Mouse (Mus musculus) left cerebral cortex, postnatal 4 days (tissue): ENCODE measurements at regions not wholly inside any gene's neighbourhood (a gene's known extent, or its start where the extent isn't known, plus 50 kb on each side); places are given as distances from the start of the nearest gene placed in this dataset.

ENCODE experiments used
- DNase-seq: peaks from one replicate; pipeline ENCODE4 v3.0.0-alpha.2; 2022
- intact Hi-C: fragments of 180-260 bp; cut with DNase I; formaldehyde crosslinking; loops from one replicate; pipeline ENCODE4 v1.15.1; 2025

DNA sequence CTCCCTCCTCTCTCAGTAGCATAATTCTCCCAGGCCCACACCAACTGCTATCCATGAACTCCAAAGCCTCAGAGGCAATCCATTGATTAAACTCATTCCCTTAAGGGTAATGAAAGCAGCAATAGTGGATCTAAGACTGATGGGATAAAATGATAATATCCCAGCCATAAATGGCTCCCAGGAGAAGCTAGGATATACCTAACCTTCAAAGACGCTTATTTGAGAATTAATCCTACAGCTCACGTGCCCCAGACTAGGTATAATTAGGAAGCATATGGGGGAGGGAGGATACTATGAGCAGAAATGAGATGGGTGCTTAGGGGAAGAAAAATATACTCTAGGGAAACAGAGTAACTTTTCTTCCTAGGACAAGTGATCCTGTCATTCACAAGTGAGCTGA, 52.8 kb upstream of the Rnf32 start:
- intact Hi-C loops, result no loop called here
- no peak for DNase-seq

DNA sequence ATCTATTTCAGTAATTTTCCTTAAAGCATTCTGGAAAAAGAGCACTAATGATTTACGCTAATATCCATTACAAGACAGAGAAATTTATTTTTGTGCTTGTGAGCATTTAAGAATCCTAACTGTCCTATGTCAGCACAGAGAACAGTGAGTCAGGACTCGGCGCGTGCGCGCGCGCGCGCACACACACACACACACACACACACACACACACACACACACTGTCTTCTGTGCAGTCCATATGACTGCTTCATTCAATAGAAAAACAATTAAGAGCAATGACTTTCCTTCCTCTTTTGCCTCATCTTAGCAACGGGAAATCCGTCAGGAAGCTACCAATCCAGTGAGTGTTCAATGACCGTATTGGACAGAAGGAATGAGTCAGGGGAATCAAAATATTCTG, 53.3 kb upstream of the Rnf32 start:
- DNase-seq, result no peak
- intact Hi-C loops, result no loop called here

- intact Hi-C loops, result no loop called here
These were observed 58.3 kb upstream of the Rnf32 start for GRCm38 (mm10) chr5:29137481-29137880.

GRCm38 (mm10) chr5:29132261-29132660, 63.5 kb upstream of the Rnf32 start:
- intact Hi-C loops, result no loop called here
- DNase-seq, result no peak

More at GRCm38 (mm10) chr5:29137481-29137880, 58.3 kb upstream of the Rnf32 start:
- no peak for DNase-seq

GRCm38 (mm10) chr5:29131762-29132161, 64.0 kb upstream of the Rnf32 start:
- DNase-seq, result no peak
- intact Hi-C loops, result no loop called here

- no peak for DNase-seq
- intact Hi-C loops, result no loop called here
These were observed 66.1 kb upstream of the Rnf32 start for GRCm38 (mm10) chr5:29129724-29130123.

DNA sequence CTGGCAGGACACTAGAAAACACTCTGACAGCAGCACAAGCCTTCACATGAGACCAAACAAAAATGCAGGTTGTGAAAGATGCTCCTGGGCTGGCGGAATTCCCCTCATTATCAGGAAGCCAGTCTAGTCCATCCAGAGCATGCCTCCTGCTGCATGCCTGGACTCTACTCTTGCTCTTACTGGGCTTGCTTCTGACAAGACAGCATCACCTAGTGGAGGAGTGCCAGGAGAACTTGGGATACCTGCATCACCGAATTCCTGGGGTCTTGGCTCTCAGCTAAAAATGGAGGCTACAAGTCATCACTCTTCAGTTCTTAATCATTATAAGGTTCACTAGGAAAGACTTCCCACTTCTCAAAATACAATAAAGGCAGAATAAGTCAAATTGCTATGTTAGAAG, 78.8 kb upstream of the Rnf32 start:
- no peak for DNase-seq
- intact Hi-C loops, result no loop called here

GRCm38 (mm10) chr5:29112531-29112930, 83.3 kb upstream of the Rnf32 start:
- intact Hi-C loops, result no loop called here
- DNase-seq, result no peak

DNA sequence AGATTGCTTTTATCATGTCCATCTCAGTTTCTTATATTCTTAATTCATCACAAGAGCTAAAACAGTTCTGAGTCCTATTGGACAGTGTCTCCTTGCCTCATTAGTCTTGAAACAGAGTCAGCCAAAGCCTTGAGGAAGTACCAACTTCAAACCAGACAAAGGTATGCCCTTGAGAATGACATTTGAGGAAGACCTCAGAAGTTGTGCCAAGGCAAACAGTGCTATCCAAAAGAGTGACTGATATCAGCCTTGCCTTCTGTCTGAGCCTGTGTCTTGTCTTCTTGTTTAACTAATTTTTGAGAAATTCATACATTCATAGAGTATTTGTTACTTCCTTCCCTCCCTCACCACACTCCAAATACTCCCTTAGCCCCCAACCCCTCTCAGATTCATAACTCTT, 88.5 kb upstream of the Rnf32 start:
- intact Hi-C loops, result no loop called here
- DNase-seq, result no peak

DNA sequence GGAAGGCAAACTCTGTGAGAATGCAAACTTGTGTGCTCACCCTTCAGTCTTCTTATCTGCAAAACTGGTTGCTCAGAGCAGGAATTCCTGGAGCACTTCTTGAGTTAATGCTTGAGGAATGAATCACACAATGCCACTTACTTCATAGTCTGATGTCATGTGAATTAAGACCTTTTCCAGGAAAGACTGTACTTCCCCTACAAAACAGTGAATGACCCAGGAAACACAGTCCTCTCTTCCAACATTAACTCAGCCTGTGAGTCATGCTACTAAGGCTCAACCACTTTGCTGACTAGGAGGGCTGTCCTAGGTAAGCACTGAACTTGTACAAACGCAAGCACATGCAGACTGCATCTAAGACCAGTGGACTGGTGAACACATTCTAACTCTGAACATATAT, 112.5 kb upstream of the Rnf32 start:
- DNase-seq, result no peak
- intact Hi-C loops, result no loop called here

GRCm38 (mm10) chr5:29054393-29054792, 141.4 kb upstream of the Rnf32 start:
- intact Hi-C loops, result no loop called here
- DNase-seq, result no peak

DNA sequence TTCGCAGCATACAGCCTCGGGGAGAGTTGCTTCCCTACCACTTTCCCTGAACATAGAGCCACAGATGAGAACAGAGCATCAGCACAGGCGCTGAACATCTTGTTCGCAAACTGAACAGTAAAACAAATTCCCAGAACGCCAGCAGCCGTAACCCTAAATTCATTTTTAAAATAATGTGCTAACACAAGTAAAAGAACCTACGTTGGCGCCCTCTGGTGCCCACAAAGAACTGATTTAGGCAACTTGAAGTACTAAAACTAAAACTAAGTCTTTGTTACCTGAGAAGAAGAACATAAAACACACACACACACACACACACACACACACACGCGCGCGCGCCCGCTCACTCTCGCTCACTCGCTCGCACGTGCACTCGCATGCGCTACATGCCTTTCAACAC, 159.2 kb upstream of the Rnf32 start:
- intact Hi-C loops, result loop anchor here (5.0 kb wide), 1 partner anchor 569 kb away; the partner anchor contains the start of gene Shh
- peak; percentile 39 for DNase-seq

DNA sequence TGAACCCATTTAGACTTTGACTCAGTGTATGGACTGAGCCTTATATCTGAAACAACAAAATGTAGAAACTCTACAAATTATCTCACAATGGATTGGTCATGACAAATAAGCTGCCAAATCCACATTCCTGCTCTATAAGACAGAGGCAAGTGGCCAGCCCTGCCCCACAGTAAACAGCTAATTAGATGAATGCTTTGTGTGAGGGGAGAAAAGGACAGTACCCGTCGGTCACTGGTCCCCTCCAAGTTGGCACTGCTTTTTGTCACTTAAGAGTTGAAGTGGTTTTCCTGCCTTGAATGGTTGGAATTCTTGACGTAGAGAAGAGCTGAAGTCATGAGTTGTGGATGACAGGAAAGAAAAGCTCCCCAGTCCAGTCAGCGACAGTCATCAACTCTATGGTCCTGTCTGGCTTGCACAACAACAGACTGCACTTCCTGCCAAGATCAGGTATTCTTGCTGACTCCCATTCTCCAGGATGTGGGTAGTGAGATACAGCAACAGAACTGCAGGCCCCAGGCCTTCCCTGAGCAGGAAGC, 162.3 kb upstream of the Rnf32 start:
- no peak for DNase-seq
- intact Hi-C loops, result no loop called here

GRCm38 (mm10) chr5:29030525-29030924, 165.3 kb upstream of the Rnf32 start:
- intact Hi-C loops, result no loop called here
- no peak for DNase-seq

- intact Hi-C loops, result no loop called here
These were observed 165.8 kb upstream of the Rnf32 start for GRCm38 (mm10) chr5:29029957-29030356.

DNA sequence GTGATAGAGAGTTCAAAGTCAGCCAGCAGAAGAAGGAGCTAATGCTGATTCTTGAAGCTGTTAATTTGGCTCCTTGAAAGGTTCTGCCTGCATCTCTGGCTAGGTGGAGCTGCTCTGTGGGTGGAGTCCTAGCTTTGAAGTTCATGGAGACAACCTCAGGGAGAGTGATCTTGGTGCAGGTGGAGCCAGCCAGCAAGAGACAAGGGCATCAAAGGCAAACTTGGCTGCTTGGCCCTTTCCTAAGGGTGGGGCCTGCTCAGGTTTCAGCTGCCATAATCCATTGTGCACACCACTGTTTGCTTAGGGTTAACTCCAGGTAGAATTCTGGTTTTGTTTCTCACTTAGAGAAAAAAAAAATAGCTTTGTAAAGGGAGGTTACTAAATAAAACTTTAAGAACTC, 170.7 kb upstream of the Rnf32 start:
- no peak for DNase-seq
- intact Hi-C loops, result no loop called here

More at GRCm38 (mm10) chr5:29029957-29030356, 165.8 kb upstream of the Rnf32 start:
- DNase-seq, result no peak

- intact Hi-C loops, result no loop called here
- DNase-seq, result peak; percentile 67
These were observed 203.0 kb upstream of the Rnf32 start for GRCm38 (mm10) chr5:28992796-28993195.

DNA sequence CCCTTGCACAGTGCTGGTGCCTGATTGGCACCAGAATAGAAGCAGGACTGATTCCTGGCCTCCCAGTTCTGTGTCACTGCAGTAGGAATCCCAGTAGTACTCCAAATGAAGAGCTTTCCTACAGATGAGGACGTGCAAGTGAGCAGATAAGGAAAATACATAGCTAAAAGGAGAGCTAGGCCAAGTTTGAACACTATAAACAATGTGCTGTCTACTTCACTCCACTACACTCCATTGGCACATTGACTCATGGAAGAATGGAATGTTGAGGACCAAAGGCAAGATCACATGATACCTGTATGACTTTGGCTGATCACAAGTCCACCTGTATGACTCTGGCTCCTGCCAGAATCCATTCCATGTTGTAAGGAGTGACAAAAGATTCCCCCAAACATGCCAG, 215.9 kb upstream of the Rnf32 start:
- DNase-seq, result no peak
- intact Hi-C loops, result no loop called here

DNA sequence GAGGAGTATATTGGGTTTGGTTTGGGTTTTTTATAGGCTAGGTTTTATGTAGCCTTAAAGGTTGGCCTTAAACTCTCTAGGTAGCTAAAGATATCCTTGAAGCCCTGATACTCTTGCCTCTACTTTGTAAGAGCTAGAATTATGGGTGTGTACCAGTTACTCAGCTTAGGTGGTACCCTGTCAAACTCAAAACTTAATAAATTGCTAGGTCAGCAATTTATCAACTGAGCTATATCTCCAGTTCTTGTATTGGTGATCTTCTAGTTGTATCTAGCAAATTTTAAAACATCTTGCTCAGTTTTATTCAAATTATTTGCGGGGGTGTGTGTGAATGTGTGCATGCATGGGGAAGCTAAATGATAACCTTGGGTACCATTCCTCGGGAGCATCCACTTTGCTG, 225.4 kb upstream of the Rnf32 start:
- intact Hi-C loops, result no loop called here
- no peak for DNase-seq

- no peak for DNase-seq
- intact Hi-C loops, result no loop called here
These were observed 240.8 kb upstream of the Rnf32 start for GRCm38 (mm10) chr5:28955036-28955435.

GRCm38 (mm10) chr5:28947465-28947864, 248.3 kb upstream of the Rnf32 start:
- intact Hi-C loops, result no loop called here
- no peak for DNase-seq

GRCm38 (mm10) chr5:28943571-28944316, 252.0 kb upstream of the Rnf32 start:
- intact Hi-C loops, result no loop called here
- DNase-seq, result no peak

DNA sequence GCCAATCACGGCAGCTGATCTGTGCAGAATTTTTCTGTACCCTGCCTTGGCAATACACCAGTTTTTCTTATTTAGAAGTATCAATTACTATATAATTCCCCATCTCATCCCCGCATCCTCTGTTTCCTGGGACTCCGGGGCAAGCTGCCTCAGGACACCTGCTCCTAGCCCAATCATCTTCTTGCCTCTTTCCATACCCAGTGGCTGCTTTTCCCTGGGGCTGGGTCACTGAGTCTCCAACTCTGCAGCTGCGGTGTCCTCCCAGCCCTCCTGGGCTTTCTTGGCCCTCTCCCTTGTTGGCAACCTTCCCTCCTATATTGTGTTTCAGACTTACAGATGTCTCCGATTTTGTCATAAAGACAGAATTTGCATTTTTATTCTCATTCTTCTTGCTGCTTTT, 254.8 kb upstream of the Rnf32 start:
- intact Hi-C loops, result no loop called here
- DNase-seq, result peak; percentile 8
